Mouse (Mus musculus) right cerebral cortex, adult 18-20 months (tissue): Measurements from ENCODE around the gene Cdpf1.

Source experiments
- DNase-seq: peaks from one replicate; pipeline ENCODE4 v3.0.0; 2022; ENCODE audit warnings: mixed read lengths

The Cdpf1 gene

DNA sequence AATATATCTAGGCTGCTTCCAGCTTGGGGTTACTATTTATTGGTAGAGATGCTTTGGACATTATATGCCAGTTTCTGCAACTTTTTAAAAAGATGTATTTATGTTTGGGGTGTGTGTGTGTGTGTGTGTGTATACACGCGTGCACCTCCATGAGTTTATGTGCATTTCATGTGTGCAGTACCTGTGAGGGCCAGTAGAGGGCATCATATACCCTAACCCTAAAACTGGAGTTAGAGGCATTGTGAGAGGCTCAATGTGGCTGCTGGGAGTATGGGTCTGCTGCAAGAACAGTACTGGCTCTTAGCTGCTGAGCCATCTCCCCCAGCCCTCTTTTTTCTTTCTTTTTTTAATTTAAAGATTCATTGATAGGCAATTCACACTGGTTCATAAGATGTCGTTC is 53.7 kb downstream of the Cdpf1 start:
- no peak for DNase-seq
